Mouse (Mus musculus) retina, postnatal 1 day (tissue): ENCODE data around the gene Zfp692.

Experiments
- DNase-seq: peaks from one replicate; pipeline ENCODE4 v3.0.0-alpha.2; 2012

Gene Zfp692

GRCm38 (mm10) chr11:58308661-58309060 lies 1.8 kb downstream of the Zfp692 start:
- DNase-seq, result no peak

- DNase-seq, result no peak
These were observed 7.2 kb downstream of the Zfp692 start for GRCm38 (mm10) chr11:58314069-58314468.

- DNase-seq, result no peak
These were observed 8.8 kb downstream of the Zfp692 start for GRCm38 (mm10) chr11:58315536-58316168.

- no peak for DNase-seq
These were observed 9.5 kb downstream of the Zfp692 start for GRCm38 (mm10) chr11:58316344-58316743.

- no peak for DNase-seq
These were observed 10.0 kb downstream of the Zfp692 start for GRCm38 (mm10) chr11:58316768-58317390.

GRCm38 (mm10) chr11:58322824-58323569 lies 16.1 kb downstream of the Zfp692 start:
- DNase-seq, result peak; percentile 98

- no peak for DNase-seq
These were observed 16.9 kb downstream of the Zfp692 start for GRCm38 (mm10) chr11:58323570-58324340.

- DNase-seq, result no peak
These were observed 17.9 kb downstream of the Zfp692 start for GRCm38 (mm10) chr11:58324614-58325229.

- DNase-seq, result peak; percentile 23
These were observed 19.9 kb downstream of the Zfp692 start for GRCm38 (mm10) chr11:58326781-58327180.

- DNase-seq, result no peak
These were observed 23.0 kb downstream of the Zfp692 start for GRCm38 (mm10) chr11:58329906-58330275.

- DNase-seq, result peak; percentile 97
These were observed 23.6 kb downstream of the Zfp692 start, which contains the start of the genes Zfp672 and Sh3bp5l for GRCm38 (mm10) chr11:58330276-58331148. Gene Zfp672, minus strand, starts transcription at chr11:58330339. Gene Sh3bp5l, plus strand, starts transcription at chr11:58330724.

- no peak for DNase-seq
These were observed 24.3 kb downstream of the Zfp692 start for GRCm38 (mm10) chr11:58331149-58331495.

- no peak for DNase-seq
These were observed 24.7 kb downstream of the Zfp692 start for GRCm38 (mm10) chr11:58331546-58331945.

- no peak for DNase-seq
These were observed 27.9 kb downstream of the Zfp692 start for GRCm38 (mm10) chr11:58334746-58335145.

- DNase-seq, result no peak
These were observed 39.9 kb downstream of the Zfp692 start for GRCm38 (mm10) chr11:58346745-58347144.

GRCm38 (mm10) chr11:58350628-58351027 lies 43.8 kb downstream of the Zfp692 start:
- peak; percentile 21 for DNase-seq

GRCm38 (mm10) chr11:58351179-58351578 lies 44.3 kb downstream of the Zfp692 start:
- no peak for DNase-seq

- DNase-seq, result peak; percentile 19
These were observed 46.0 kb downstream of the Zfp692 start for GRCm38 (mm10) chr11:58352681-58353548.

- no peak for DNase-seq
These were observed 46.8 kb downstream of the Zfp692 start for GRCm38 (mm10) chr11:58353709-58354108.

- DNase-seq, result no peak
These were observed 47.6 kb downstream of the Zfp692 start for GRCm38 (mm10) chr11:58354476-58354875.

- no peak for DNase-seq
These were observed 48.1 kb downstream of the Zfp692 start for GRCm38 (mm10) chr11:58354927-58355326.
